Mouse (Mus musculus) neural tube, embryonic 14.5 days (tissue): ENCODE data around the gene Stac2. TPM values are rescaled to one million over a fixed set of nuclear protein-coding genes. Genes with fewer than 3 reads are reported as not detected.

Source experiments
- ATAC-seq: fragments of 200-750 bp; cut with Nextera tagmentation; 2 replicates; pipeline ENCODE4 v1.8.0; 2017; ENCODE audit warnings: low read depth, mild to moderate bottlenecking, moderate TSS enrichment, moderate library complexity
- H3K27ac ChIP-seq: fragments of 300-500 bp; sonication (generic); 2 replicates; pipeline ENCODE4 v1.5.1; 2014; ENCODE audit warnings: low read depth, mild to moderate bottlenecking, control low read depth, low read length, moderate library complexity, mixed read lengths
- H3K27me3 ChIP-seq: fragments of 300-500 bp; sonication (generic); 2 replicates; pipeline ENCODE4 v1.6.1; 2014; ENCODE audit warnings: low read length; ENCODE audit not compliant: control insufficient read depth, insufficient read depth
- H3K36me3 ChIP-seq: fragments of 300-500 bp; sonication (generic); 2 replicates; pipeline ENCODE4 v1.6.1; 2014; ENCODE audit warnings: low read length, mixed read lengths; ENCODE audit not compliant: control insufficient read depth, insufficient read depth
- H3K4me1 ChIP-seq: fragments of 300-500 bp; sonication (generic); 2 replicates; pipeline ENCODE4 v1.6.1; 2014; ENCODE audit warnings: low read length; ENCODE audit not compliant: control insufficient read depth, insufficient read depth
- H3K4me2 ChIP-seq: fragments of 300-500 bp; sonication (generic); 2 replicates; pipeline ENCODE4 v1.6.1; 2014; ENCODE audit warnings: mild to moderate bottlenecking, low read depth, low read length, control low read depth
- H3K4me3 ChIP-seq: fragments of 300-500 bp; sonication (generic); 2 replicates; pipeline ENCODE4 v1.5.1; 2014; ENCODE audit warnings: low read depth, low read length, control low read depth, mixed read lengths
- H3K9ac ChIP-seq: fragments of 300-500 bp; sonication (generic); replicated peaks from 2 replicates; pipeline ENCODE4 v1.6.1; 2014; ENCODE audit warnings: low read depth, mild to moderate bottlenecking, control low read depth, low read length, mixed read lengths
- H3K9me3 ChIP-seq: fragments of 300-500 bp; sonication (generic); 2 replicates; pipeline ENCODE4 v1.6.1; 2016; ENCODE audit warnings: low read length; ENCODE audit not compliant: control insufficient read depth
- WGBS: fragments of 180-500 bp; shearing (Covaris S2); extraction: QIAGEN DNeasy Blood & Tissue Kit; methylation state at CpG from one replicate; pipeline ENCODE4 v1.1.7; 2014; 5-methylcytosine and 5-hydroxymethylcytosine counted together
- polyA plus RNA-seq: library from polyadenylated mRNA; unstranded; fragments of >200 nt; fragmentation: Nextera tagmentation; extraction: Ambion mirVana; gene quantifications from 2 replicates; pipeline ENCODE4 v1.2.1, GENCODE M21; 2014

Gene Stac2
- polyA plus RNA-seq, 1 experiment from 2014 or later, result 18.1 TPM

GRCm38 (mm10) chr11:98030701-98031442, 22.4 kb downstream of the Stac2 start:
- Histone ChIP-seq H3K4me3 (no peak overlapping the region), H3K27ac (no peak overlapping the region; the same call in 1 of the 2 replicates), H3K4me2 (no peak overlapping the region), H3K4me1 (peaks cover 20% of the 10 kb centered on the region), H3K9ac (no peak overlapping the region), H3K9me3 (no peaks in the 10 kb centered on the region), H3K36me3 (peaks cover 26% of the 10 kb centered on the region), H3K27me3 (no peaks in the 10 kb centered on the region)
- 49% methylated on average over 5 of the region's 5 CpGs for WGBS
- ATAC-seq, result no peak

DNA sequence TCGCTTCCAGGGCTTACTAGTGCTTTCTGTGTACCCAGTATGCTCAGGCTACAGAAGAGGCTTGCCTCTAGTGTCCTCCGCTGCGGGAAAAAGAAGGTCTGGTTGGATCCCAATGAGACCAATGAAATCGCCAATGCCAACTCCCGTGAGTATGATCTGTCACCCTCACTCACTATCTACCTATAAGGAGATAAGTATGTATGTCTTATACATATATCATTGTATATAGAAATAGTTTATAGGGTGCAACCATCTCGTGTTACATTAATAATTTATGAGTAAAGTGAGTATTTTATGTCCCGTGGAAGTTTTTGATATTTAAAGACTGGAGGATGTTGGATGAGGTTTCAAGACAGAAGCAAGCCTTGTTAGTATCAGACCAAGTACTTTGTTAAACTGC, 25.5 kb downstream of the Stac2 start:
- Histone ChIP-seq H3K9me3 (no peaks in the 10 kb centered on the region), H3K9ac (peak overlapping the region; percentile 99), H3K4me3 (peak overlapping the region; percentile 99), H3K4me1 (peaks cover 22% of the 10 kb centered on the region), H3K27me3 (no peaks in the 10 kb centered on the region), H3K36me3 (peaks cover 26% of the 10 kb centered on the region), H3K27ac (no peak overlapping the region), H3K4me2 (peak overlapping the region; percentile 98)
- WGBS, result 21% methylated on average over 7 of the region's 7 CpGs
- no peak for ATAC-seq

DNA sequence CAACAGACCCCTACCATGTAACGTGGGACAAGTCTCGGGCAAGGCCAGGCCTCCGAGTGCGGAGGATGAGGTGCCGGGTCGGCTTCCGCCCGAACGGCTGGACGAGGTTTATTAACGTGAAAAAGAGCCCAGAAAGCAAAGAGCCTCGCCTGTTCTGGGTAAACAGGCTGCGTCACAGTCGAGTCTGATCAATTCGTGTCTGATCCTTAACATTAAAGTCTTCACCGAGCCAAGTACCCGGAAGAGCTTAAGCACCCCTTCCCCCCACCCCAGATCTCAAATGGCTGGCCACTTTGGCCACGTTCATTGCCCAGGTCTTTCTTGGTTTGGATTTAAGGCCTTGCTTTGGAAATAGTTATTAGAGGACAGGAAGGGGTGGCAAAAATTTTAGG, 26.0 kb downstream of the Stac2 start:
- no peak for ATAC-seq
- 1% methylated on average over 18 of the region's 18 CpGs for WGBS
- H3K27me3 ChIP-seq, result no peaks in the 10 kb centered on the region
- peak overlapping the region; percentile 98 for H3K4me2 ChIP-seq
- H3K9ac ChIP-seq, result peak overlapping the region; percentile 99
- H3K27ac ChIP-seq, result peak overlapping the region; percentile 88; the same call in 1 of the 2 replicates
- H3K36me3 ChIP-seq, result peaks cover 26% of the 10 kb centered on the region
- peaks cover 22% of the 10 kb centered on the region for H3K4me1 ChIP-seq
- peak overlapping the region; percentile 99 for H3K4me3 ChIP-seq
- H3K9me3 ChIP-seq, result no peaks in the 10 kb centered on the region

GRCm38 (mm10) chr11:98026570-98027296, 26.5 kb downstream of the Stac2 start, which contains the start of gene Rpl19:
Gene Rpl19, plus strand, starts transcription at chr11:98026710.
- peak within 1 kb of the TSS; percentile 88 for H3K27ac ChIP-seq
- ATAC-seq, result peak; percentile 67
- peak within 1 kb of the TSS; percentile 98 for H3K4me2 ChIP-seq
- peaks cover 22% of the 10 kb centered on the region for H3K4me1 ChIP-seq
- peak within 1 kb of the TSS; percentile 99 for H3K9ac ChIP-seq
- H3K9me3 ChIP-seq, result no peaks in the 10 kb centered on the region
- no peaks in the 10 kb centered on the region for H3K27me3 ChIP-seq
- peaks cover 26% of the 10 kb centered on the region for H3K36me3 ChIP-seq
- WGBS, result under 1% methylated on average over 65 of the region's 69 CpGs
- peak within 1 kb of the TSS; percentile 99 for H3K4me3 ChIP-seq

GRCm38 (mm10) chr11:98026248-98026569, 27.1 kb downstream of the Stac2 start:
- peaks cover 26% of the 10 kb centered on the region for H3K4me1 ChIP-seq
- H3K4me3 ChIP-seq, result peak overlapping the region; percentile 99
- peak overlapping the region; percentile 88 for H3K27ac ChIP-seq
- no peaks in the 10 kb centered on the region for H3K9me3 ChIP-seq
- no peaks in the 10 kb centered on the region for H3K27me3 ChIP-seq
- H3K9ac ChIP-seq, result peak overlapping the region; percentile 99
- peaks cover 25% of the 10 kb centered on the region for H3K36me3 ChIP-seq
- peak overlapping the region; percentile 98 for H3K4me2 ChIP-seq
- WGBS, result 9% methylated on average over 15 of the region's 15 CpGs
- ATAC-seq, result no peak

DNA sequence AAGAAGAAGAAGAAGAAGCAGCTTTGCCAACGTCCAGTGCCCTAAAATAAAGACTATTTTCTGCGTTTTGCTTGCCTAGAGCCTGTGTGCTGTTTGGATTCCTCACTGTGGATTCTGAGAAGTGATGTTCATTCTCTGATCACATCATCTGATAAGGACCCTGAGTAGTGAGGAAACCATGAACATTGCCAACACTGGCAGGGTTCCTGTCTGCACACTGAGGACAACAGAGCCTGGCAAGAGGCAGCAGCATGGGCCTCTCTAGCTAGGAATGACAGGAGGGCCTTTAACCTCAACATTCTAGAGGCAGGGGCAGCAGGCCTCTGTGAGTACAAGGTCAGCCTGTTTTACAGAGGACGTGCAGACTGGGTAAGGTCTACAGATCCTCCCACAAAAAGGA, 28.7 kb downstream of the Stac2 start:
- Histone ChIP-seq H3K9ac (no peak overlapping the region), H3K36me3 (peaks cover 10% of the 10 kb centered on the region), H3K4me2 (no peak overlapping the region), H3K4me1 (peaks cover 42% of the 10 kb centered on the region), H3K9me3 (no peaks in the 10 kb centered on the region), H3K4me3 (no peak overlapping the region), H3K27me3 (no peaks in the 10 kb centered on the region), H3K27ac (no peak overlapping the region)
- ATAC-seq, result no peak
- 92% methylated on average over 3 of the region's 3 CpGs for WGBS

- H3K4me1 ChIP-seq, result peaks cover 41% of the 10 kb centered on the region
- H3K4me2 ChIP-seq, result peak within 1 kb of the TSS; percentile 61
- ATAC-seq, result peak; percentile 45
- peak within 1 kb of the TSS; percentile 98 for H3K9ac ChIP-seq
- peak within 1 kb of the TSS; percentile 97 for H3K27ac ChIP-seq
- peaks cover 1% of the 10 kb centered on the region for H3K36me3 ChIP-seq
- WGBS, result 1% methylated on average over 34 of the region's 52 CpGs
- H3K9me3 ChIP-seq, result no peaks in the 10 kb centered on the region
- H3K4me3 ChIP-seq, result peak within 1 kb of the TSS; percentile 89
- H3K27me3 ChIP-seq, result no peaks in the 10 kb centered on the region
Measured at GRCm38 (mm10) chr11:98022555-98023371, 30.5 kb downstream of the Stac2 start, which contains the start of gene Cacnb1. Gene Cacnb1, minus strand, starts transcription at chr11:98023034.

- Histone ChIP-seq H3K4me2 (peak overlapping the region; percentile 61), H3K4me3 (peak overlapping the region; percentile 89), H3K36me3 (peaks cover 7% of the 10 kb centered on the region), H3K9ac (peak overlapping the region; percentile 98), H3K27me3 (no peaks in the 10 kb centered on the region), H3K9me3 (no peaks in the 10 kb centered on the region), H3K27ac (peak overlapping the region; percentile 97), H3K4me1 (peaks cover 37% of the 10 kb centered on the region)
- WGBS, result under 1% methylated on average over 23 of the region's 23 CpGs
- peak; percentile 19; the same call in 1 of the 2 replicates for ATAC-seq
Measured at GRCm38 (mm10) chr11:98022253-98022554, 31.1 kb downstream of the Stac2 start.
